In the genomic region with DNA sequence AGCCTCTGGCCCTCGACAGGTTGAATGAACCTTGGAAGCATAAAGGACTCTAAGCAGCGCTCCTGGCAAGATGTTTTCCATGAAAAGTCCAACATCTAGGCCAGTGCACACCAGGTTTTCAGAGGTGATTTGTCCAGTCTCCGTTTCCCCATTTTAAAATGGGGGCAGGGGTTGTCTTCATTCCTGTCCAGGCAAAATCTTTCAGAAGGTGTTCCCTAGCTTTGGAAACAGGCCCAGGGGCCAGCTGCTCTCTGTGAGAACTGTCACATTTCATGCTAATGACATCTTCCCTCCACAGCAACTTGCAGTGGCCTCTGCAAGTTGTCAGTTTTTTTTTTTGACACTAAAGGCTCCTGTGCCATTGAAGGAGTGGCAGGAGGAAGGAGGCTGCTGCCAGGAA, we compare ENCODE assay signal across 11 mouse cellular contexts.
DNase-seq lines count a peak whose midpoint lies in the region; ATAC-seq and TF ChIP-seq lines count a peak whose summit lies in the region.
"Had no signal": no experiment of that assay in that cellular context is flagged by ENCODE, and none has a peak within 500 bp of the region (broad histone marks: within the 10 kb centered on the region; RNA-seq: fewer than 3 reads in every experiment).

No protein-coding gene starts in this region.

- H3K36me3 ChIP-seq in forebrain, postnatal 0 days (ENCODE audit: insufficient read depth): no peaks in the 10 kb centered on the region
- no peaks in the 10 kb centered on the region for H3K36me3 ChIP-seq in neural tube, embryonic 14.5 days (ENCODE audit: control insufficient read depth, insufficient read depth, low read length)
- H3K36me3 ChIP-seq: G1E had no signal

- WGBS in forebrain, postnatal 0 days: 37% methylated on average over 3 of the region's 3 CpGs
- WGBS in neural tube, embryonic 14.5 days: 76% methylated on average over 3 of the region's 3 CpGs

- TF ChIP-seq CTCF in forebrain, postnatal 0 days (IDR thresholded peaks at IDR 0.05; ENCODE audit: low read depth): no peak

- no peak for ATAC-seq in forebrain, postnatal 0 days
- no peak for ATAC-seq in neural tube, embryonic 14.5 days (ENCODE audit: low read depth)

- H3K9me3 ChIP-seq in forebrain, postnatal 0 days (ENCODE audit: low read length): no peaks in the 10 kb centered on the region
- H3K9me3 ChIP-seq in neural tube, embryonic 14.5 days (ENCODE audit: control insufficient read depth, low read length): no peaks in the 10 kb centered on the region
- H3K9me3 ChIP-seq: G1E had no signal

- H3K27me3 ChIP-seq in forebrain, postnatal 0 days (ENCODE audit: insufficient read depth, low read length): no peaks in the 10 kb centered on the region
- no peaks in the 10 kb centered on the region for H3K27me3 ChIP-seq in neural tube, embryonic 14.5 days (ENCODE audit: control insufficient read depth, insufficient read depth, low read length)

- H3K9ac ChIP-seq in forebrain, postnatal 0 days: no peak overlapping the region; the same call in 1 of the 2 replicates
- H3K9ac ChIP-seq in neural tube, embryonic 14.5 days (replicated peaks; ENCODE audit: low read depth, low read length): no peak overlapping the region

- peaks cover 38% of the 10 kb centered on the region for H3K4me1 ChIP-seq in forebrain, postnatal 0 days (ENCODE audit: insufficient read depth)
- peaks cover 23% of the 10 kb centered on the region for H3K4me1 ChIP-seq in neural tube, embryonic 14.5 days (ENCODE audit: control insufficient read depth, insufficient read depth, low read length)

- peak; percentile 66 for DNase-seq in cerebellum, adult 11-12 months
- no peak for DNase-seq in cerebellum, postnatal 4 days (ENCODE audit: low spot score in 2 of 2)
- peak; percentile 63 for DNase-seq in left cerebral cortex, postnatal 4 days
- no peak for DNase-seq in left cerebral cortex, adult 9 months (ENCODE audit: low spot score in 2 of 2)
- no peak for DNase-seq in forebrain, postnatal 0 days
- DNase-seq in T-cell, adult 2 months (ENCODE audit: low spot score): no peak
- DNase-seq in kidney, adult 9 months: no peak
- DNase-seq: kidney, postnatal 36 days; lung, adult 2 months had no signal

- H3K4me2 ChIP-seq in forebrain, postnatal 0 days (ENCODE audit: low read depth): peak overlapping the region; percentile 52
- H3K4me2 ChIP-seq in neural tube, embryonic 14.5 days (ENCODE audit: low read depth, low read length): peak overlapping the region; percentile 48; the same call in 1 of the 2 replicates

- intact Hi-C loops in left cerebral cortex, postnatal 4 days (cut with DNase I): no loop called here

- peak overlapping the region; percentile 1; the same call in 1 of the 2 replicates for H3K4me3 ChIP-seq in forebrain, postnatal 0 days (ENCODE audit: low read depth, low read length)
- no peak overlapping the region for H3K4me3 ChIP-seq in neural tube, embryonic 14.5 days (ENCODE audit: low read depth, low read length)

- H3K27ac ChIP-seq in forebrain, postnatal 0 days (ENCODE audit: low read depth, low read length): no peak overlapping the region
- no peak overlapping the region for H3K27ac ChIP-seq in neural tube, embryonic 14.5 days (ENCODE audit: low read depth, low read length)

Comparison
In these comparisons a context has a peak if more than half of its experiments do, and no peak if none do; other contexts are left out.
1. DNase-seq: peak in cerebellum, adult 11-12 months (single experiment) and left cerebral cortex, postnatal 4 days (single experiment); none in cerebellum, postnatal 4 days (0 of 2), left cerebral cortex, adult 9 months (0 of 2), forebrain, postnatal 0 days (single experiment), T-cell, adult 2 months (single experiment) and kidney, adult 9 months (single experiment).